Mouse (Mus musculus) erythroblast, adult 5-6 weeks (primary cell): Measurements from ENCODE around the gene Gm26566. TPM values are rescaled to one million over a fixed set of nuclear protein-coding genes. Genes with fewer than 3 reads are reported as not detected.

Experiments
- total RNA-seq, 2 experiments: library from RNA; stranded (forward) in 1 of 2; stranded (reverse) in 1 of 2; fragments of 150-400 nt in 1 of 2; fragments of 200-764, 138-1000 nt in 1 of 2; gene quantifications; 2 replicates each; pipeline versions ENCODE4 v1.2.3 to v1.2.4; 2015 to 2017; ENCODE audit warnings: low replicate concordance in 2 of 2

The Gm26566 gene
- total RNA-seq, 2 experiments from 2014 or later: not detected

Other genes starting within 250 kb of the Gm26566 start
Only the 30 nearest of the 32 such genes appear.
- gene Ifna14, start 150.0 kb upstream of the Gm26566 start, total RNA-seq (2015; ENCODE audit: low replicate concordance): not detected in 2 replicates
- not detected in 2 replicates for gene Ifna14, start 150.0 kb upstream of the Gm26566 start, total RNA-seq (2017; ENCODE audit: low replicate concordance)
- gene Ifna9, start 129.4 kb upstream of the Gm26566 start, total RNA-seq (2015; ENCODE audit: low replicate concordance): not detected in 2 replicates
- not detected in 2 replicates for gene Ifna9, start 129.4 kb upstream of the Gm26566 start, total RNA-seq (2017; ENCODE audit: low replicate concordance)
- not detected in 2 replicates for gene Ifna12, start 118.4 kb upstream of the Gm26566 start, total RNA-seq (2015; ENCODE audit: low replicate concordance)
- gene Ifna12, start 118.4 kb upstream of the Gm26566 start, total RNA-seq (2017; ENCODE audit: low replicate concordance): not detected in 2 replicates
- gene C87499, start 87.4 kb upstream of the Gm26566 start, total RNA-seq (2015; ENCODE audit: low replicate concordance): not detected in 2 replicates
- not detected in 2 replicates for gene C87499, start 87.4 kb upstream of the Gm26566 start, total RNA-seq (2017; ENCODE audit: low replicate concordance)
- gene Ifna13, start 77.3 kb upstream of the Gm26566 start, total RNA-seq (2015; ENCODE audit: low replicate concordance): not detected in 2 replicates
- not detected in 2 replicates for gene Ifna13, start 77.3 kb upstream of the Gm26566 start, total RNA-seq (2017; ENCODE audit: low replicate concordance)
- gene Ifna16, start 44.9 kb upstream of the Gm26566 start, total RNA-seq (2015; ENCODE audit: low replicate concordance): not detected in 2 replicates
- gene Ifna16, start 44.9 kb upstream of the Gm26566 start, total RNA-seq (2017; ENCODE audit: low replicate concordance): not detected in 2 replicates
- gene Ifna2, start 37.9 kb upstream of the Gm26566 start, total RNA-seq (2015; ENCODE audit: low replicate concordance): not detected in 2 replicates
- gene Ifna2, start 37.9 kb upstream of the Gm26566 start, total RNA-seq (2017; ENCODE audit: low replicate concordance): not detected in 2 replicates
- not detected in 2 replicates for gene Ifnab, start 30.4 kb upstream of the Gm26566 start, total RNA-seq (2015; ENCODE audit: low replicate concordance)
- not detected in 2 replicates for gene Ifnab, start 30.4 kb upstream of the Gm26566 start, total RNA-seq (2017; ENCODE audit: low replicate concordance)
- 18.6 and 26.3 TPM in 2 replicates for gene Klhl9, start 660 bp downstream of the Gm26566 start, total RNA-seq (2015; ENCODE audit: low replicate concordance)
- gene Klhl9, start 660 bp downstream of the Gm26566 start, total RNA-seq (2017; ENCODE audit: low replicate concordance): 24.0 and 29.5 TPM in 2 replicates
- not detected in 2 replicates for gene Gm13271, start 33.1 kb downstream of the Gm26566 start, total RNA-seq (2015; ENCODE audit: low replicate concordance)
- not detected in 2 replicates for gene Gm13271, start 33.1 kb downstream of the Gm26566 start, total RNA-seq (2017; ENCODE audit: low replicate concordance)
- not detected in 2 replicates for gene Gm13283, start 38.3 kb downstream of the Gm26566 start, total RNA-seq (2015; ENCODE audit: low replicate concordance)
- gene Gm13283, start 38.3 kb downstream of the Gm26566 start, total RNA-seq (2017; ENCODE audit: low replicate concordance): not detected in 2 replicates
- not detected in 2 replicates for gene Gm13290, start 52.0 kb downstream of the Gm26566 start, total RNA-seq (2015; ENCODE audit: low replicate concordance)
- not detected in 2 replicates for gene Gm13290, start 52.0 kb downstream of the Gm26566 start, total RNA-seq (2017; ENCODE audit: low replicate concordance)
- not detected in 2 replicates for gene Gm13289, start 55.1 kb downstream of the Gm26566 start, total RNA-seq (2015; ENCODE audit: low replicate concordance)
- gene Gm13289, start 55.1 kb downstream of the Gm26566 start, total RNA-seq (2017; ENCODE audit: low replicate concordance): not detected in 2 replicates
- gene Gm13272, start 58.0 kb downstream of the Gm26566 start, total RNA-seq (2015; ENCODE audit: low replicate concordance): not detected in 2 replicates
- not detected in 2 replicates for gene Gm13272, start 58.0 kb downstream of the Gm26566 start, total RNA-seq (2017; ENCODE audit: low replicate concordance)
- gene Ifnz, start 60.3 kb downstream of the Gm26566 start, total RNA-seq (2015; ENCODE audit: low replicate concordance): not detected in 2 replicates
- gene Ifnz, start 60.3 kb downstream of the Gm26566 start, total RNA-seq (2017; ENCODE audit: low replicate concordance): not detected in 2 replicates
- not detected in 2 replicates for gene Gm13276, start 63.9 kb downstream of the Gm26566 start, total RNA-seq (2015; ENCODE audit: low replicate concordance)
- not detected in 2 replicates for gene Gm13276, start 63.9 kb downstream of the Gm26566 start, total RNA-seq (2017; ENCODE audit: low replicate concordance)
- gene Gm13277, start 66.8 kb downstream of the Gm26566 start, total RNA-seq (2015; ENCODE audit: low replicate concordance): not detected in 2 replicates
- gene Gm13277, start 66.8 kb downstream of the Gm26566 start, total RNA-seq (2017; ENCODE audit: low replicate concordance): not detected in 2 replicates
- not detected in 2 replicates for gene Gm13278, start 69.7 kb downstream of the Gm26566 start, total RNA-seq (2015; ENCODE audit: low replicate concordance)
- gene Gm13278, start 69.7 kb downstream of the Gm26566 start, total RNA-seq (2017; ENCODE audit: low replicate concordance): not detected in 2 replicates
- not detected in 2 replicates for gene Gm13275, start 72.7 kb downstream of the Gm26566 start, total RNA-seq (2015; ENCODE audit: low replicate concordance)
- gene Gm13275, start 72.7 kb downstream of the Gm26566 start, total RNA-seq (2017; ENCODE audit: low replicate concordance): not detected in 2 replicates
- not detected in 2 replicates for gene Gm13279, start 75.6 kb downstream of the Gm26566 start, total RNA-seq (2015; ENCODE audit: low replicate concordance)
- gene Gm13279, start 75.6 kb downstream of the Gm26566 start, total RNA-seq (2017; ENCODE audit: low replicate concordance): not detected in 2 replicates
- gene Gm13285, start 77.9 kb downstream of the Gm26566 start, total RNA-seq (2015; ENCODE audit: low replicate concordance): not detected in 2 replicates
- not detected in 2 replicates for gene Gm13285, start 77.9 kb downstream of the Gm26566 start, total RNA-seq (2017; ENCODE audit: low replicate concordance)
- gene Gm13287, start 81.4 kb downstream of the Gm26566 start, total RNA-seq (2015; ENCODE audit: low replicate concordance): not detected in 2 replicates
- not detected in 2 replicates for gene Gm13287, start 81.4 kb downstream of the Gm26566 start, total RNA-seq (2017; ENCODE audit: low replicate concordance)
- not detected in 2 replicates for gene Gm13288, start 83.7 kb downstream of the Gm26566 start, total RNA-seq (2015; ENCODE audit: low replicate concordance)
- gene Gm13288, start 83.7 kb downstream of the Gm26566 start, total RNA-seq (2017; ENCODE audit: low replicate concordance): not detected in 2 replicates
- gene Ifna7, start 94.4 kb downstream of the Gm26566 start, total RNA-seq (2015; ENCODE audit: low replicate concordance): not detected in 2 replicates
- not detected in 2 replicates for gene Ifna7, start 94.4 kb downstream of the Gm26566 start, total RNA-seq (2017; ENCODE audit: low replicate concordance)
- gene Ifna11, start 98.2 kb downstream of the Gm26566 start, total RNA-seq (2015; ENCODE audit: low replicate concordance): not detected in 2 replicates
- gene Ifna11, start 98.2 kb downstream of the Gm26566 start, total RNA-seq (2017; ENCODE audit: low replicate concordance): not detected in 2 replicates
- not detected in 2 replicates for gene Ifna6, start 105.6 kb downstream of the Gm26566 start, total RNA-seq (2015; ENCODE audit: low replicate concordance)
- gene Ifna6, start 105.6 kb downstream of the Gm26566 start, total RNA-seq (2017; ENCODE audit: low replicate concordance): not detected in 2 replicates
- gene Ifna5, start 113.7 kb downstream of the Gm26566 start, total RNA-seq (2015; ENCODE audit: low replicate concordance): not detected in 2 replicates
- gene Ifna5, start 113.7 kb downstream of the Gm26566 start, total RNA-seq (2017; ENCODE audit: low replicate concordance): not detected in 2 replicates
- gene Ifna4, start 120.1 kb downstream of the Gm26566 start, total RNA-seq (2015; ENCODE audit: low replicate concordance): not detected in 2 replicates
- gene Ifna4, start 120.1 kb downstream of the Gm26566 start, total RNA-seq (2017; ENCODE audit: low replicate concordance): not detected in 2 replicates
- not detected in 2 replicates for gene Ifna1, start 128.3 kb downstream of the Gm26566 start, total RNA-seq (2015; ENCODE audit: low replicate concordance)
- not detected in 2 replicates for gene Ifna1, start 128.3 kb downstream of the Gm26566 start, total RNA-seq (2017; ENCODE audit: low replicate concordance)
- gene Ifne, start 158.4 kb downstream of the Gm26566 start, total RNA-seq (2015; ENCODE audit: low replicate concordance): not detected in 2 replicates
- not detected in 2 replicates for gene Ifne, start 158.4 kb downstream of the Gm26566 start, total RNA-seq (2017; ENCODE audit: low replicate concordance)